Mouse (Mus musculus) spleen, adult 2 months (tissue): Measurements from ENCODE around the gene Egfem1.

ENCODE experiments used
- CTCF ChIP-seq: fragments of 200-500 bp; IDR thresholded peaks from 2 replicates; pipeline ENCODE4 v1.5.1; 2011; ENCODE audit warnings: mild to moderate bottlenecking, inconsistent platforms; ENCODE audit not compliant: insufficient read depth, insufficient read length, insufficient replicate concordance; ENCODE audit errors: extremely low read depth
- POLR2A ChIP-seq: fragments of 200-500 bp; IDR thresholded peaks from 2 replicates; pipeline ENCODE4 v1.6.1; 2011; ENCODE audit warnings: low read depth, low read length, inconsistent platforms

GRCm38 (mm10) chr3:29730062-29730760 is 648.4 kb downstream of the Egfem1 start:
- TF ChIP-seq CTCF: no peak
- no peak for TF ChIP-seq POLR2A
